Mouse (Mus musculus): ENCODE data around the gene Syce2.

DNA sequence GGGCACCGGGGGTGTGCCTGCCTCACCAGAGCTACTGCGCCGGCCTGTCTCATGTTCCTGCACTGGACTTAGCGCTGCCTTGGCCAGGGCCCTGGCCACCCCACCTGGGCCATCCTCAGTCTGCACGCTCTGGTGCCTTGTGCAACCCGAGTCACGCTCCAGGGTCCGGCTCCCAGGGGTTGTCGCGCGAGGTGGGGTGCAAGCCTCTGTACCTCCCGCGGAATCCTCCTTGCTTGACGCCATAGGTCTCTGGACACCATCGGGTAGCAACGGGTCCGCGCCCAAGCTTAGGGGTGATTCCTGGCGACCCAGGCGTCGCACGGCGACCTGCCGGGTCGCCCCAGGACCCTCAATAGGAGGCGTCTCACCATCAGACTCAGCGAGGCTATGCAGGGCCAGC is 40.5 kb downstream of the Syce2 start:
- TF ChIP-seq GATA1 (IDR thresholded peaks at IDR 0.05; ENCODE audit: borderline replicate concordance, low read length), result no peak
- TF ChIP-seq FLI1 (IDR thresholded peaks at IDR 0.05; ENCODE audit: low read length), result no peak
